Mouse (Mus musculus) T-helper 17 cell (primary cell): Measurements from ENCODE around the gene Nhlrc4.

Source experiments
- in situ Hi-C, 2 experiments: fragments of 300-600 bp; cut with MboI, MseI; formaldehyde crosslinking; loops; 1 replicate in 1 of 2; 2 replicates in 1 of 2; pipeline ENCODE4 v1.15.1; 2025; ENCODE audit warnings: high pct_unique_total_duplicates in 2 of 2

Gene Nhlrc4

GRCm38 (mm10) chr17:25925348-25925747, 19.4 kb downstream of the Nhlrc4 start:
- in situ Hi-C loops: no loop called here

GRCm38 (mm10) chr17:25922120-25922519, 22.6 kb downstream of the Nhlrc4 start:
- in situ Hi-C loops: loop anchor here in 1 of 2 experiments (25.0 kb wide), 1 partner anchor 1460 kb away; the partner anchor contains the start of genes Bricd5, E4f1 and Pgp

GRCm38 (mm10) chr17:25919786-25920642, 24.7 kb downstream of the Nhlrc4 start:
- in situ Hi-C loops: loop anchor here in 1 of 2 experiments (25.0 kb wide), 1 partner anchor 1458 kb away; the partner anchor contains the start of genes Bricd5, E4f1 and Pgp

- in situ Hi-C loops: loop anchor here in 1 of 2 experiments (25.0 kb wide), 1 partner anchor 1457 kb away; the partner anchor contains the start of genes Bricd5, E4f1 and Pgp
Observed at GRCm38 (mm10) chr17:25919144-25919785, 25.5 kb downstream of the Nhlrc4 start, which contains the start of gene Rab40c. Gene Rab40c (minus strand): TSS chr17:25919727.

- in situ Hi-C loops: loop anchor here in 1 of 2 experiments (25.0 kb wide), 1 partner anchor 1456 kb away; the partner anchor contains the start of genes Bricd5, E4f1 and Pgp
Observed at GRCm38 (mm10) chr17:25918037-25918750, 26.6 kb downstream of the Nhlrc4 start.

- in situ Hi-C loops: loop anchor here in 1 of 2 experiments (25.0 kb wide), 1 partner anchor 1455 kb away; the partner anchor contains the start of genes Bricd5, E4f1 and Pgp
Observed at GRCm38 (mm10) chr17:25916931-25917647, 27.7 kb downstream of the Nhlrc4 start.

- in situ Hi-C loops: loop anchor here in 1 of 2 experiments (25.0 kb wide), 1 partner anchor 1452 kb away; the partner anchor contains the start of genes Bricd5, E4f1 and Pgp
Observed at GRCm38 (mm10) chr17:25914295-25914694, 30.5 kb downstream of the Nhlrc4 start.

- in situ Hi-C loops: loop anchor here in 1 of 2 experiments (25.0 kb wide), 1 partner anchor 1452 kb away; the partner anchor contains the start of genes Bricd5, E4f1 and Pgp
Observed at GRCm38 (mm10) chr17:25913877-25914275, 30.9 kb downstream of the Nhlrc4 start.

GRCm38 (mm10) chr17:25913186-25913876, 31.4 kb downstream of the Nhlrc4 start:
- in situ Hi-C loops: loop anchor here in 1 of 2 experiments (25.0 kb wide), 1 partner anchor 1451 kb away; the partner anchor contains the start of genes Bricd5, E4f1 and Pgp

GRCm38 (mm10) chr17:25911816-25912215, 32.9 kb downstream of the Nhlrc4 start:
- in situ Hi-C loops: loop anchor here in 1 of 2 experiments (25.0 kb wide), 1 partner anchor 1450 kb away; the partner anchor contains the start of genes Bricd5, E4f1 and Pgp

GRCm38 (mm10) chr17:25907640-25908039, 37.1 kb downstream of the Nhlrc4 start:
- in situ Hi-C loops: loop anchor here in 1 of 2 experiments (25.0 kb wide), 1 partner anchor 1445 kb away; the partner anchor contains the start of genes Bricd5, E4f1 and Pgp

- in situ Hi-C loops: loop anchor here in 1 of 2 experiments (5.0 to 25.0 kb wide), 2 partner anchors 74 to 1441 kb away; partner anchors contain the start of genes Bricd5, E4f1 and Pgp
Observed at GRCm38 (mm10) chr17:25903061-25903460, 41.7 kb downstream of the Nhlrc4 start.

- in situ Hi-C loops: loop anchor here in 1 of 2 experiments (5.0 to 25.0 kb wide), 2 partner anchors 77 to 1438 kb away; partner anchors contain the start of genes Bricd5, E4f1 and Pgp
Observed at GRCm38 (mm10) chr17:25900193-25900592, 44.6 kb downstream of the Nhlrc4 start.

- in situ Hi-C loops: loop anchor here (5.0 to 10.0 kb wide), 2 partner anchors 116 to 119 kb away; no protein-coding TSS in a partner anchor
Observed at GRCm38 (mm10) chr17:25895891-25896290, 48.9 kb downstream of the Nhlrc4 start.

- in situ Hi-C loops: loop anchor here (5.0 to 10.0 kb wide), 2 partner anchors 117 to 119 kb away; no protein-coding TSS in a partner anchor
Observed at GRCm38 (mm10) chr17:25895415-25895814, 49.3 kb downstream of the Nhlrc4 start.

GRCm38 (mm10) chr17:25893975-25894617, 50.7 kb downstream of the Nhlrc4 start:
- in situ Hi-C loops: loop anchor here in 1 of 2 experiments (10.0 kb wide), 1 partner anchor 121 kb away; no protein-coding TSS in a partner anchor
